9 mouse cellular contexts compared by ENCODE assay signal in genomic region chrX:85919034-85919433, GRCm38 (mm10). TPM values are rescaled to one million over a fixed set of nuclear protein-coding genes. Genes with fewer than 3 reads are reported as not detected.
DNase-seq lines count a peak whose midpoint lies in the region; ATAC-seq lines count a peak whose summit lies in the region.
"Had no signal": no experiment of that assay in that cellular context is flagged by ENCODE, and none has a peak within 500 bp of the region (broad histone marks: within the 10 kb centered on the region; RNA-seq: fewer than 3 reads in every experiment).

No protein-coding gene starts in this region.

- H3K4me2 ChIP-seq in neural tube, embryonic 11.5 days (ENCODE audit: low read depth) = no peak overlapping the region

- no peaks in the 10 kb centered on the region for H3K36me3 ChIP-seq in neural tube, embryonic 11.5 days (ENCODE audit: control insufficient read depth, insufficient read depth, low read length)

- H3K9me3 ChIP-seq in neural tube, embryonic 11.5 days (ENCODE audit: control insufficient read depth, low read length) = no peaks in the 10 kb centered on the region

- DNase-seq in gastrocnemius, postnatal 10 days = peak; percentile 8
- DNase-seq in gastrocnemius, postnatal 25 days = no peak
- DNase-seq in testis, postnatal 10 days (ENCODE audit: low spot score) = peak; percentile 46
- no peak for DNase-seq in testis, postnatal 14 days (ENCODE audit: low spot score)
- DNase-seq in embryo, embryonic 10.5 days (ENCODE audit: low spot score) = peak; percentile 55
- peak; percentile 32 for DNase-seq in kidney, postnatal 4 days
- DNase-seq in neural tube, embryonic 11.5 days (ENCODE audit: low spot score) = peak; percentile 17
- DNase-seq in gastrocnemius, postnatal 14 days = no peak

- intact Hi-C loops in gastrocnemius, postnatal 14 days (cut with DNase I; ENCODE audit: low total_unique reads) = loop anchor here (10.0 kb wide), 1 partner anchor 244 kb away; no protein-coding TSS in a partner anchor

- no peak overlapping the region for H3K4me3 ChIP-seq in neural tube, embryonic 11.5 days (ENCODE audit: low read depth, low read length)

- no peaks in the 10 kb centered on the region for H3K27me3 ChIP-seq in neural tube, embryonic 11.5 days (ENCODE audit: control insufficient read depth, insufficient read depth, low read length)

- no peak for ATAC-seq in neural tube, embryonic 11.5 days (ENCODE audit: insufficient read depth, low FRiP score, low TSS enrichment)

- no peak overlapping the region for H3K27ac ChIP-seq in neural tube, embryonic 11.5 days (ENCODE audit: low read depth, low read length)

- 47% methylated on average over 3 of the region's 3 CpGs for WGBS in neural tube, embryonic 11.5 days

- H3K4me1 ChIP-seq in neural tube, embryonic 11.5 days (ENCODE audit: control insufficient read depth, insufficient read depth, low read length) = no peaks in the 10 kb centered on the region

- H3K9ac ChIP-seq in neural tube, embryonic 11.5 days (ENCODE audit: low read length) = no peak overlapping the region

RNA-seq across cellular contexts. Expression of gene 5430427O19Rik, which starts 48.9 kb away (rescaled TPM):
- under 1 TPM in 1 of 2 experiments, not detected in 1; 0.12 TPM for total RNA-seq in gastrocnemius, postnatal 10 days (2021)
- total RNA-seq in gastrocnemius, postnatal 25 days (2021) = under 1 TPM in 1 of 2 experiments, not detected in 1; 0.10 TPM
- 0.09 and 0.12 TPM in 2 replicates for polyA plus RNA-seq in neural tube, embryonic 11.5 days (2014; fragmentation: Nextera tagmentation; extraction: Ambion mirVana)
- total RNA-seq in gastrocnemius, postnatal 14 days (2021) = under 1 TPM in 1 of 2 experiments, not detected in 1; 0.06 TPM
- polyA plus RNA-seq: neural tube, embryonic 14.5 days had no signal

Comparison
In these comparisons a context has a peak if more than half of its experiments do, and no peak if none do; other contexts are left out.
1. DNase-seq: peak in gastrocnemius, postnatal 10 days (single experiment), testis, postnatal 10 days (single experiment), embryo, embryonic 10.5 days (single experiment), kidney, postnatal 4 days (2 of 2) and neural tube, embryonic 11.5 days (single experiment); none in gastrocnemius, postnatal 25 days (single experiment), testis, postnatal 14 days (single experiment) and gastrocnemius, postnatal 14 days (single experiment).